Mouse (Mus musculus): ENCODE results near the gene Phf7.

The Phf7 gene

DNA sequence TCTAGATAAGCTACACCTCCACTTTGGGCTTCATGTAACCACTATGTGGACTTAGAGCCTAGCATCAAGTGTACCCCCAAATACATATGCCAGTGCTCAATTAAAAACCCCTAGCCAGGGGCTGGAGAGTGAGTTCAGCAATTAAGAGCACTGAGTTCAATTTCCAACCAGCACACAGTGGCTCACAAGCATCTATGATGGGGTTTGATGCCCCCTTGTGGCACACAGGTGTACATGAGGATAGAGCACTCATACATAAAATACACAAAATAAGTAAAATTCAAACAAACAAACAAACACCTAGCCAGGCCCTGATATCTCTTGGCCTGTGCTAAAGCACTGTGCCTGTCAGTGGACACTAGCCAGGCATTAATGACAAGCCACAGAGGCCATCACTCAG, 55.1 kb downstream of the Phf7 start:
- no peak for DNase-seq

DNA sequence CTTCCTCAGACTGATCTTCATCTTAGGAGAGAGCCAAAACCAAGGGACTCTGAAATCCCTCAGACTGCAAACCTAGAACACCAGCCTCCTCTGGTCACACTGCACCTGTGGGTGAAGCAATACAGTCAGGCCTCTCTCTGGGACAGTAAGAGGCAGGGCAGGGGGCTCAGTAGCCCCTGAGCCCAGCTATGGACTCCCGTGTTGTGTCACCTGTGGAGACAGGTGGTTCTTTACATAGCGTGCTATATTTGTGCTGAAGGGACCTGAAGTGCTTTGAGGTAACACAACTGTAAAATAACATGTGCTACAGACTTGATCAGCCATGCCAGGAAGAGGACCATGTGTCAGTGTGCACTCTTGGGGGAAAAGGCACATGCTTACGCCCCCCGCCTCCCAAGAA, 55.6 kb downstream of the Phf7 start:
- no peak for DNase-seq

DNA sequence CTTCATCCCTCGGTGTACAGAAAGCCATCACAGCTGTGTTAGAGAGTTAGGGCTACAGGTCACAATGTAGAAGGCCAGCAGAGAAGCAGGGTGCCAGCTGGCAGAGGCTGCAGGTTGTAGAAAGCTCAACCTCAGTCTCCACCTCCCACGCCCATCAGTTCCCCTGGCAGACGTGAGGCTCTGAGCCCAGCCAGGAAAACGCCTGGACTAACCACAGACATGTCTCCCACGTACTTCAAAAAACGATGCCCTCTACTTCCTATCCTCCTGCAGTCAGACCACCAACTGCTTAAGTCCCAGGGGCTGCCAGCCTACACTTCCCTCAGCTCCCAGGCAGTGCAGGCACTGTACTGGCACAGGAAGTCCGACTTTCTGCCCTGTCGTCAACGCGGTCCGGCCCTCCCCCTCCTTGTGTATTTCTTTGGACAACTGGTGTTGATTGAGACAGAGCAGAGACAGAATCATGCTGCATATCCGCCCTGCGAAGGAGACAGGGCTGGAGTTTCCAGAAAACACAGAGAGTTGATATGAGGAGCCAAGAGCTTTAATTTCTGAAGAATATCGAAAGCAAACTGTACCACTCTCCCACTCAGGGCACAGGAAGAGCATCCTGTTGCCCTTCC, 56.1 kb downstream of the Phf7 start:
- DNase-seq, result no peak

DNA sequence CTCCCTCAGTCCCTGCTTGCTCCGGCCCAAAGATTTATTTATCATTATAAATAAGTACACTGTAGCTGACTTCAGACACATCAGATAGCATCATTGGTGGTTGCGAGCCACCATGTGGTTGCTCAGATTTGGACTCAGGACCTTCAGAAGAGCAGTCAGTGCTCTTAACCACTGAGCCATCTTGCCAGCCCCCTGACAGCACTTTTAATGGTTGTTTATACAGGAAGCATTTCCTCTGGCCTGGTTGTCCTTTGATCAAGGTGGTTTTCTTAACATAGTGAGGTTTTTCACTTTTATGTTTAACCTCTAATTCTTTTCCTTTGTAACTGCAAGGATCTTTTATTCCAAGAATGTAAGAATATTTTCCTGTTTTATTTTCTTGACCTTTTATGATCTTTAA, 56.7 kb downstream of the Phf7 start:
- no peak for DNase-seq

DNA sequence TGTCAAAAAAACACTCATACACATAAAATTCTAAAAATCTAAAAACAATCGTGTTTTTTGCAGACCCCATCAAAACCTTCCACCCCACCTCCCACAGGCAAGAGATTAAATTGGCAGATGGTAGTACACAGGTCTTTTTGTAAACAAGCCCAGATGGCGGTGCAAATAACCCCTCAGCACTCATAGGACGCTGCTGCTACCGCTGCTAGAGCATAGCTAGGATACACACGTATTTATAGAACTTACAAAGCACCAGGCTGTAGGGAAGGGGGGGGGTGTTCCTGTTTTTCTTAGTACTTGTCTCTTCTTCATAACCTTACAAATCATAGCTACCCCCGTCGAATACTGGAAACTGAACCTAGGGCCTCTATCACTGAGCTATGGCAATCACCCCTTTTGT, 57.3 kb downstream of the Phf7 start:
- no peak for DNase-seq

DNA sequence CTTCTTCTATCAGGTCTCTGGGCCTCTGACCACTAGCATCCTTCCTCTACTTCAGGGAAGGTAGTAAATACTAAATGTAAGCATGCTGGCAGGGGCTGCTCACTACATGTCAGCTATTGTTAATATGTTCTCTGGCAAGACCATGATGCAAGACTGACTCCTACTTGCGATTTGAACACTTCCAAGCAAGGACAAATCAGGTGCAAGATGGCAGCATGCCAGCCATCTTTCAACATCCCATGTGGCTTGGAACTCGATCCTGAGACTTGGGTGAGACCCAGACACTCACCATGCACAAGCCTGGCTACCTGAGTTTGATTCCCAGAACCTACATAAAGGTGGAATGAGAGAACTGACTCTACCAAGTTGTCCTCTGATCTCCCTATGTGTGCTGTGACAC, 59.2 kb downstream of the Phf7 start:
- no peak for DNase-seq

DNA sequence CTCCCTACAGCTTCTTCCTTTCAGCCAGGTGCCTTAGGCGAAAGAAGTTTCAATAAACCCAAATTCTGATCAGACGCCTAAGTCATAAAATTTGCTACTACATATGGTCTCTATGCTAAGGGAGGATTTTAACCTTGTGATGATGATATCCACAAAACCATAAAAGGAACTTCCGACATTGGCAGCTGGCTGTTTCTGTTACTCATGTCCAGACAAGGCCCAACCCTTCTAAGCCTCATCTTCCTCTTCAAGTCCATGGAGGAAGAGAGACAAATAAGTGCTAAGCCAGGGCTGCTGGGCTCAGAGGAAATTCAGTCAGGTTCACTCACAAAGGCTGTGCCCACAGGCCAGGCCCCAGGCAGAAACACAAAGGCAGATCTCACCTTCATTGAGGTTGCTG, 61.8 kb downstream of the Phf7 start:
- no peak for DNase-seq

DNA sequence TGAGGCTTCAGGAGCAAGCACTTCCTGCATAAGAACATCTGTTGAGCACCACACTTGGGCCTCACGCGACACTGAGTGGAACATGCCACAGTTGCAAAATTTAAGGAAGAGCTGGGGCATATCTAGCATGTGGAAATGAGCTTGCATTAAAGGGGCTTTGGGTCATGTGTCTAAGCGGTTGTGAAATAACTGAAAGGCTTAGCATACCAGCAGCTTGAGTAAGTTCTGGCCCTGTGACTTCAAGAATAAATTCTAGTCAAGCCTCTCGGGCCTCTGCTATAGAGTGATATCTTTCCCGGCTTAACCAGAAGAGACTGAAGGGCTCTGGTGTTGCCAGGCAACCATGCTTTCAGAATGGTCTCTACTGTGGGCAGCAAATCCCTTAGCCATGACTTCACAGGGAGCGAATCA, 62.3 kb downstream of the Phf7 start:
- DNase-seq, result no peak
